Mouse (Mus musculus): ENCODE results near the gene Mindy4.

Mindy4 gene

DNA sequence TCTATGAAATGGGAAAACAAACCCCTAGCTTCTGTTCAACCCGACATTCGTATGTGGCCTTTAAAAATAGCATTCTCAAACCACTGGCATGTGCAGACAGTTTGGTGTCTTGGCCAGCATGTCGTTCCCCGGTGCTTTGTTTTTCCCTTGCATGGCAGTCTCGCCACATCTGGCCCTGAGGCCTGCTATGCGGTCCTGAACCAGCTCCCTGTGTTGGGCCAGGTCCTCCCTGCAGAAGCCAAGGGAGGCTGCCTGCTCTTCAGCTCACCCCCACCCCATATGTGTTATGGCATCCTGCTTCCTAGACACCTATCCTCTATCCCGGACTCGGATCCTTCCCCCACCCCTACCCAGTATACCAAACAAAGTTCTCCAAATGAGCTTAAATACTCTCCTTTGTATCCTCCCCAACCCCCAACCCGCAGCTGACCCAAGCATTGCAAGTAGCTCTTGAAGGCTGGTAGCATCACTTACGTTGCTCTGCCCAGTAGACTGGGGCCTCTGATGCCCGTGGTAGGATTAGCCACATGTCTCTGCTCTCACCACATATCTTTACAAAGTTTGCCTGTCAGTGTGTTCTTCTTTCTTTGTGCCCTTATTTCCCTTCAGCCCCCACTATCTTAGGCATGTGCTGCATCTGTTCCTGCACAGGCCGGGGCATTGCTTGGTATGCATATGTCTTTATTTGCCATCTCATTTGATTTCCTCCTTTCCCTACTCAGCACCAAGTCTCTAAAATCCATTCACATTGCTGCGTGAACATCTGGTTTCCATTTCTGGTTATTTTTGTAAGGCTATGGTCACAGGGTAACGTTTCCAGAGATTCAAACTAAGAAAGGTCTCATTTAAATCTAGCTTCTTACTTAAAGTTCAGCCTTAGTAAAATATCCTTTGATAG is 55.5 kb downstream of the Mindy4 start:
- DNase-seq = no peak

DNA sequence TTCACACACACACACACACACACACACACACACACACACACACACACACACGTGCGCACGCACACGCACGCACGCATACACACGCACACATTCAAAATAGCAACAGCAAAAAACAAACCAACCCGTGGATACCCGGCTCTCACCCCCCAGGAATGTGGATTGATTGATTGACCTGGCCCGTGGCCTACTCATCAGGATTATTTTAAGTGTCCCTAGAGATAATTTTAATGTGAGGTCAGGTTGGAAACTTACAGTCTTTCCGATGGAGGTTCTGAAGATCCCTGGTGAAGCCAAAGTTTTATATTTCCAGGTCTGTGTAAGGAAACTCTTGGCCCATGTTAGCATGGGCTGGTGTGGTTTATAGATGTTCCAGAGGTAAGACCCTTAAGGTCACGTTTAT is 59.0 kb downstream of the Mindy4 start:
- DNase-seq = no peak

DNA sequence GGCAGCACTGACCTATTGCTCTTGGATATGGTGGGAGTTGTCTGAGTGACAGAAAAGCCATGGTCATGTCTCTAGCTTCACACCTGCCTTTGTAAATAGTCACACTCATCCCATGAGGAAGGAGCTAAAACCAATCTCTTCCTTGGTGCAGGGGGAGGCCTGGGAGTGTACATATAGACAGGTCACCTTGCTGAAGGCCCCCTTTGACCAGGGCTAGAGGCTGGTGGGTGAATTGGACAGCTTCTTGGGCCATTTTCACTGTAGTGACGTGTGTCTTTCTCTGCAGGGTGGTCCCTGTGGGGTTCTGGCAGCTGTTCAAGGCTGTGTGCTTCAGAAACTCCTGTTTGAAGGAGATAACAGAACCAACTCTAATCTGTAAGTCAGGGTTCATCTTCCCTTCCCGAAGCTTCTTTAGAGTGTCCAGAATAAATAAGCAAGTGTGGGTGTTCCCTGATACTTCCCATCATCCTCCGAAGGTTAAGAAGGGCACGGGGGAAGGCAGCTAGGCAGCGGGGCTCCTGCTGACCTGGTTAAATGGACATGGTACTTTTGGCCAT is 60.4 kb downstream of the Mindy4 start:
- no peak for DNase-seq

DNA sequence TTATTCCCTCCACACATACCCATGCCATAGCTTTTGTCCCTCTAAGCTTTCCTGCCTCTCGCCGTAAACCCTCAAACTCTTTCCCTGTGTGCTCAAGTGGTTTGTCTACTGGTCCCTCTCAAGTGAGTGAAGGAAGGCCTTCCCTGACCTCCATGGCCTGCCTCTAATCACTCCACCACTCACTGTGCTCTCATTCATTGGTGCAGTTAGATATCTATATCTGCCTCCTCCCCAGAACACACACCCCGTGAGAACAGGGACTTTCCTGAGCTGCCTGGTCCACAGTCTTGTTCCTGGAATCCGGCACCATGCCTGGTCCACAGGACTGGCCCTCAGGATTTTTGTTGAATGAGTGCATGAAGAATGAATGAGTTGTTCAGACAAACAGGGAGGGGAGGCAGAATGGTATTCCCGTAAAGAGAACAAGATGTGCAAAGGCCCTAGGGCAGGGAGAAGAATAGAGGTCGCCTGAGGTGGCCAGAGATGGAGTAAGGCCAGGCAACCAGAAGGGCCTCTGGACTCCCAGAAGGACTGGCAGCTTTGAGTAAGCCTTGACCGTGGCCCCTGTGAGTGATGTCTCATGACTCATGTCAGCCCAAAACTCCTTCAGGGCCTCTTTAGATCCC is 61.7 kb downstream of the Mindy4 start:
- DNase-seq = no peak

DNA sequence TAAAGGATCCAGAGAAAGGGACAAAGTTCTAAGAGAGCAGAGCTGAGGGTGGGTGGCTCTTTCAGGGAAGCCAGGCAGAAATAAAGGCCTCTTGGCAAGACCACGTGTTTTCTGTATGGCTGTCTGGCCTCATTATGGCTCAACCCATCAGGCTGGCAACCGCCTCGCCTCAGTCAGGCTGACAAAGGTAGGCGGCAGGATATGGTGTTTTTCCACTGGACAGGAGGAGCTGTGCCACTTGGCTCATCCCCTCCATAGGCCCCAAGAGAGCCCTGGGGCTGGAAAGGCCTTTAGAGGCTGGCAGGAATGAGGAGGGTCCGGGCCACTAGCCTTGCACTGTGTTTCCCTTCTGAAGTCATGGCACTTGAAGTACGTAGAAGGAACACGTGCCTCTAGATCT is 69.8 kb downstream of the Mindy4 start:
- peak in 1 of 2 experiments; percentile 51 for DNase-seq

DNA sequence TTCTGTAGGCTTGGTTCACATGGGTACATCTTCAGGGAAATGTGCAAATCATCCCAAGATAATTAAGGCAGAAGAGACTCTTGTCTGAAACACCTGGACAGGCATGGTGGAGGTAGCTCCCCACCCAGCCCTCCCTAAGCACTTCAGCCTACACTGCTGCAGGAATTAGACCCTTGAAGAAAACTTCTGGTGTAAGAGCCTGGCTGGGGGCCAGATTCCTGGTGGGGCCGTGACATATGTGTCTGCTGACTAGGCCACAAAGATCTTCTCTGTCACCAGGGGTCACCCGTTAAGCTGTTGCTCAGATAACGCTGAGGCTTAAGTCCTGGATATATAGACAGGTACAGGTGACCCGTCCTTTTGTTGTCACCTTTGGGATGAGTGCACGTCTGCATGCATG is 70.3 kb downstream of the Mindy4 start:
- DNase-seq = no peak

DNA sequence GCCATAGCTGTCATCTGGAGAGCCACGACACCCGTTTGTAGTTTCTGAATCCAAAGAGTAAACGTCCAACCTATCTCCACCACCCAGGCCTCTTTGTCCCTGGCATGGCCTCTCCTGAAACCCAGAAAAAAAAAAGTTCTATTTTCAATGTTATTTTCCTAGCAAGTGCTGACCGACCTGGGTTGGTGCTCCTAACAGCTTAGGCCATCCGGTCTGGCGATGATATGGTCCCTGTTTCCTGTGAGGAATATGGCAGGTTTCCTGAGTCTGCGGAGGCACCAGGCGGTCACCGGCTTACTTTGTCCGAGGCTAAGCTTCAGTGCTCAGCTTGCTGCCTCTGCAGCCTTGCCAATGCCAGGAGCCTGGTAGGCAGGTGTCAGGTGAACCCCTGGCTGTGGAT is 71.8 kb downstream of the Mindy4 start:
- DNase-seq = peak in 1 of 2 experiments; percentile 46

DNA sequence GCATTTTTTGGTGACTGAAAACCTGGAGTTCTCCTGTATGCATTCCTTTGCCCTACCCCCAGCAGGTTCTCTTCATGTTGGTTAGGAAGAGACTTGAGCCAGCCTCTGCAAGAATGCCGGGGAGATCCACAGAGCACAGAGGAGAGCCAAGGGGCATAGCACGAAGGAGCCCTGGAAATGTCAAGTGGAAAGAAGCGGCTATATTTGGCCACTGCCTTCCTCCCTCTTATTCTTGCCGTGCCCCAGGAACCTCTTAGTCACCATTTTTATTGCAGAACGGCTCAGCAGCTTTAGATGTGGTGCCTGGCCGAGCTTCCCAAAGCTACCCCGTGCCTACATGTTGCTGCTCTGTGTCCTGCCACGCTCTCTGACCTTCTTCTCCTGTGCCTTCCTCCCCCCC is 72.6 kb downstream of the Mindy4 start:
- no peak for DNase-seq

DNA sequence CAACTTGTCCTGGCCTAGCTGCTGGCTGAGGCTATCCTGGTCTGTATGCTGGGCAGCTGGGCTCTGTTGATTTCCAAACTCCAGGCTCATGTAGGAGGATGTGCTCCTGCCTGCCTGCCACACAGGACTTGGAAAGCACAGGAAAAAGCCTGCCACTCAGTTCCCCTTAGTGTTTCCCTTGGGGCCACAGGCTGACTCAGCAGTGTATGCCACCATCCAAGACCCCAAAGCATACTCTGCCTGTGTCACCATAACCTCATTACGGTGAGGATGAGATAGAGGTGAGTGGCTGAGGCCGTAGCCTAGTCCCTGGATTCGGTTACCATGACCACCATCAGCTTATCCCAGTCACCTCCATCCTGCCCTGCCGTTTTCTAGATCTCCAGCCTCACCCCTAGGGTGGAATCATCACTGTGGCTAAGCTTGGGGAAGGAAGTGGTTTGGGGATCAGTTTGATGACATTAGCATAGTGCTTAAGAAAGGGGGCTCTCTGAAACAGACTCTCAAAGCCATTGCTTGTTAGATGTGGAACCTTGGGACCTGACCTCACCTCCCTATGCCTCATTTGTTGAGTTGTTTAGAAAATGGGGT is 73.6 kb downstream of the Mindy4 start:
- no peak for DNase-seq

DNA sequence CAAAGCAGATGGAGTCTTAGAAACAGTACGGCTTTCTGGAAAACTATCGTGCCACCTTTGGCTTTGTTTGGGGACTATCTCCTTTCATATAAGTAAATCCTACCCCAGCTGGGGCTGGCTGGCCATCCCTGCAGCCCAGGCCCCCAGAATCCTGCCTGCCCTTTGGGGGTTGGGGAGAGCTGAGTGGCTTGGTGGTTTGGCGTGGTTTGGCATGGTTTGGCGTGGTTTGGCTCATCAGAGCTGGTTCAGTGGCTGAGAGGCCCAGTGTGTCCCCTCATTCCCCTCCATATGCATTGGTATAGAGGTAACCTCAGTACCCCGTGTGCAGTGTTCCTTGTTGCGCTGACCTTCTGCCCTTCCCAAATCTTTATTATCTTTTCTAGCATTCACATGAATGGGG is 74.9 kb downstream of the Mindy4 start:
- no peak for DNase-seq

DNA sequence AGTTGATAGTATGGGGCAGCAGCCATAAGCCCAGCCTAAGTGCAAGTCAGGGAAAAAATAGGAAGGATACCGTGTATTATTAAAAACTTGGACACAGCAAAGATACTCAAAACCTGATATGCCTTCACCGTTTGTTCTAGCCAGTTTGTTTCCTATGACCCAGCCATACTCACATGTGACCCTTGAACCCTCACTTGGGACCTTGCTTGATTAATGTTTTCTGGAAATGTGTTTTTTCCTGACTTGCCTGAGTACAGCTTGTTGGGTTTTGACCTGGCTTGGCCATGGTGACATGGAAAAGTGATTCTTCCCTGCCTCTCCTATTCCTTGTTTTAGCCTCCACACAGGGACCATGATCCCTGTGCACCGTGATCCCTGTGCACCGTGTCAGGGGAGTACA is 75.3 kb downstream of the Mindy4 start:
- peak; percentile 52 to 63 for DNase-seq

DNA sequence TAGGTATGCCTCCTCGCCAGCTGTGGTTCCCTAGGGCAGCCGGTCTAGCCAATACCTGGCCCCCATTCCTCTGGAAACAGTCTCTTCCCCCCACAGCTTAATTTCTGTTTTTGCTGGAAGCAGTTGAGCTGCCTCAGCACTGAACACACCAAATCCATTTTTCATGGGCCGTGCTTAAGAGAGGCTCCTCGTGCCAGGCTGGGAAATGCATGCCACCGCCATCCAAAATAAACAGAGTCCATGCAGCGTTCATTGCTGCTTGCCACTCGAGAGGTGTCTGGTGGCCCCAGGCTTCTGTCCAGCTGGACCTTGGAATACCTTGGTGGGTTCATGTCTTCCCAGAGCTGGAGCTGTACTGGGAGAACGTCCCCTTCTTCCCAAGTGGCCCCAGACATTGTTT is 77.8 kb downstream of the Mindy4 start:
- no peak for DNase-seq

DNA sequence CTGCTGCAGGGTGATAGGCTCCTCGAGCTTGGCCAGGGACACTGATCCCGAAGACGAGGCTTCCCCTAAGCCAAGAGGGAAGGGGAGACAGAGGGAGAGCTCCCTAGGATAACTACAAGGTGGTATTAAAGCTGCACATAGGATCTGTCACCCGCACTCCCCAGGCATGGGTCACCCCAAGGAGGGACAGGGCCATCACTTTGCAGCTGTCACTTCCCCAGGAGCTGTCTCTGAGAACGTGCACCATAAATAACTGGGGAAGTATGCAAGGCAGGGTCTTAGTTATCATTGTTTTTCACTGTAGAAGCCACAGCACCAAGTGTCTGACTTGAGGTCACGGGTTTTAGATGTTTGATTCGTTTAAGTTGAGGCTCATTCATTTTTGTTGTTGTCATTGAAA is 78.5 kb downstream of the Mindy4 start:
- DNase-seq = no peak

DNA sequence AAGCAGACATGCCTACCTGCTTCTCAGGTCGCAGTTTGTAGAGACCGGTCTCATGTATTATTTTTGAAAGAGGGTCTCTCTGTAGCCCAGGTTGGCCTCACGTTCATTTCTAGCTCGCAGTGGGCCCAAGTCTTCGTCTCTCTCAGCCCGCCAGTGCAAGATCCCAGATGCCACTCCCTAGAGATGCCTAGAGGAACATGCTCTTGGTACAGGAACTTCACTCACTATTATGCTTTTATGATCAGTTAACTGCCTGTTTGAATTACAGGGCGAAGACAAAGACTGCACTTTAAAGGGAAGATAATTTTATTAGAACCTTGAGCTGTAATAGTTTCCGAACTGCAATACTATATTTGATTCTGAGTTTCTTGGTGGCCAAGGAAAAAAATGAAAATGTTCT is 79.2 kb downstream of the Mindy4 start:
- DNase-seq = no peak

DNA sequence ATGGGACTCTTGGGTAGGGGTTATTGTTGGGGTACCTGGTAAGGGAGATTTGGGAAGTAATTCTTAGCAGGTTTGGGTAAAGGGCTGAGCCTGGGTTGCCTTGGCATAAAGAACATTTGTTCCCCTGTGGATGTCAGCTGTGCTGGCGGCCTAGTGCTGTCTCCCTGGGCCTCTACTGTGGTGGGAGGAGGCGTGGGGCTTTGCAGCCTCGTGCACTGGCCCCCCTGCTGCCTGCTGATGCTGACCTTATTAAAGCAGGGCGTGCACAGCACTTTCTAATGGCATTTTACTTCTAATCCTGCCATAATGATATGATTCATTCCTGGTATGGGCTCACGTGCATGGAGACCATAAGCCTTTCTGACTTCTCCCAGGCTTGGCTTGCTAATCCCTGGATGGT is 82.0 kb downstream of the Mindy4 start:
- DNase-seq = no peak

DNA sequence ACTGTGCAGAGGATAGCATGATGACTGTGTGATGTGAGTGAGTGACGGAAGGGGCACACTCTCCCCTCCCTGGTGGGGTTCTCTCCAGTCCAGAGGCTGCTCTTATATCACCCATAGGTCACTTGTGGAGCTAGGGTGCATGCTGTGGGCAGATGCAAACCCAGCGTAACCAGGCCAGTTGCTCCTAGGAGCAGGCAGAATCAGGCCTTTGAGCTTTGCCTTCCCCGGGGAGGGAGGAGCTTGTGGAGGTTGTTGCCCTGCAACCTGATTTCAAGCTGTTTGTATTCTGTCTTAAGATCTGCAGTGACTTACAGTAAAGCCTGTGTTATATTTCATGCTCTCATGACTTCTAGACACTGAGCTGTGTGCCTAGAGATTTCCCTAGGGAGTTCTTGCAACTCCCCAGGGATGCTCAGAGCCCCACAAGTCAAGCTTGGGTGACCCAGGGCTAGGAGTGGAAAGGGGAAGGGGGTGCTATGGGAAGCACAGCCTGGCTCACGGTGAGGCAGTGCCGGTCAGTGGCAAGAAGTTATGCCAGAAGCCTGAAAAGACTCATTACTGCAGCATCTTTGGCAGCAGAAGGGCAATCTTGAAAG is 84.9 kb downstream of the Mindy4 start:
- peak; percentile 40 to 79 for DNase-seq

DNA sequence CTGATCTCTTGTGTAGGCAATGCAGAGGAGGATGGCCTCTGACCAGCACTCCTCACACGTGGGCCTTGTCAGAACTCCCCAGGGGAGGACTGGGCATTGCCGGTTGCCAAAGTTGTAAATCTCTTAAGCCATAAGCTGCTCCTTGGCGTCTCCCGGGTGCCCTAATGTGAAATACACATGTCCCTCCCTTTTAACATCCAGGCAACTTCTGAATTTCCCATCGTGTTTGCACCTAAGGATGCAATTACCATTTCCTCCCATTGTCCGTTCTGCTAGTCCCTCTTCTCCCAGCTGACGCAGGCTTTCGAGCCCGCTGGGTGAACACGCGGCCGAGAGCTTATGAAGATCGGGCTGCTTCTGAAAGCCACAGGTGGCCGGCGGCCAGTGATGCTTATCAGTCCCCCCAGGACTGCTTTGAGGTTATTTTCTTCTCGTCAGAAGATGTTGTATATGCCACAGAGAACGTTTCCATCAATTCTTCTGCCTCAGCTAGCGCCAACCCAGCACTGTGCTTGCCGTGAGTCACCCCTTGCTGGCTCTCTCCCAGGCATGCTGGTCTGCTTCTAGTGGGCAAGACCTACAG is 91.5 kb downstream of the Mindy4 start:
- peak; percentile 40 to 75 for DNase-seq

DNA sequence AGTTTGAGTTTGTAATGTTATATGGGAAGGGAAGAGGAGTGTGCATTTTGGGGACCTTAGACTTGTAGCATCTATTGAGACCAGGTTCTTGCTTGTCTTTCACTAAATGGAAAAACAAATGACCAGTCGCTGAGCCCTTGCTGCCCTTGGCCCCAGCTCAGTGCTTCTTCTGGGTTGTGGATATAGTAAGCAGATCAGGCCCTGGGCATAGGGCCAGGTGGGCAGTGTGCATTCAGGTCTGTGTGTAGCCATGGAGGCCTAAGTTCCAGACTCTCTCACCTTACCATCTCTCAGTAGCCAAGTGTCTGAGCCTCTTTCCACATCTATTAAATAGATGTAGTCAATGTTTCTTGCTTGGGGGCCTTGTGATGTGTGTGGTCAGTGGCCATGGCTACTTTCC is 92.1 kb downstream of the Mindy4 start:
- peak; percentile 46 to 65 for DNase-seq

DNA sequence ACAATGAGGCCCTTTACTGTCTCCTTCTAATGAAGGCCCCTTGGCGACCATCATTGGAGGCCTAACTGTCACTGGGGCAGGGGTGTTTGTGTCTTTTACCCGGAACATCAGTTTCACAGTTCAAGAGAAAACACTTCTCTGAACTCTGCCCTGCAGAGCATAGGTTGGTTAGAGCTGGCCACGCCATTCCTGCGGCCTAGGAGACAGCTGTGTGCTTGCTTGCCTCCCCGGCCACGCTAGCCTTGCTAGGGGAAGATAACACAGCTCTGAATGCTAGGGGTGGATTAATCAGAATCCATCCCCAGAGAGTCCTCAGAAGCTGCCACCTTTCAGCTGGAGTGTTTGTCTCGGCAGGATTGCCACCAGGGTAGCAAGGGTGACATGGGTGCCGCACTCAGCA is 96.3 kb downstream of the Mindy4 start:
- DNase-seq = peak; percentile 51 to 74

DNA sequence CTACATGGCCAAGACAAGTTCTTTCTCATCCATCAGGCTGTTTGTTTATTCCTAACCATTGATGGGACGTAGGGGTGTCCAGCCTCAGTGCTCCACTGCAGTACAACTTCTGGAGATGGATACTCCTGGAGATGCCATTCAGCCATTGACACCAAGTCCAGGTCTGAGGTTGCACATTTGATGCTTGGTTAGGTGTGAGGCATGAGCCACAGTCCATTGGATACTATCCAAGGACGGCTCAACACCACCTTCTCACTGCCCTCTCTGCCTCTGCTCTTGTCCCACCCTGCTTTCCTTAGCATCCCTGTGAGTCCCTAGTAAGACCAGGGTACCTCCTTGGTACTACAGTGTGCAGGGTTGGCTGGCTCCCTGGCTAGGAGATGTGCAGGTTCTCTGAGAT is 96.7 kb downstream of the Mindy4 start:
- peak; percentile 48 to 75 for DNase-seq

DNA sequence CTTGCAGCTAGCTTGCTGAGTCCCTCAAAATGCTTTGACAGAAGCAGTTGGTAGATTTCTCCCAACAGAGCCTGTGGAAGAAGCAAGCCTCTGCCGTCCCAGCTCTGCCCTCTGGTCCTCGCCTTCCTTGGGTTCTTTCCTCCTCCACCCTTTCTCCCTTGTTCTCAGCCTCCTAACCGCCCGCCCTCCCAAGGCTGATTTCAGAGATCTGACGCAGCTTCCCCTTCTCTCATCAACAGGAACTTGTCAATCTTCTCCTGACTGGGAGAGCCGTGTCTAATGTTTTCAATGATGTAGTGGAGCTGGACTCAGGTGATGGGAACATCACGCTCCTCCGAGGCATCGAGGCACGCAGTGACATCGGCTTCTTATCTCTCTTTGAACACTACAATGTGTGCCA is 97.5 kb downstream of the Mindy4 start:
- DNase-seq = no peak

DNA sequence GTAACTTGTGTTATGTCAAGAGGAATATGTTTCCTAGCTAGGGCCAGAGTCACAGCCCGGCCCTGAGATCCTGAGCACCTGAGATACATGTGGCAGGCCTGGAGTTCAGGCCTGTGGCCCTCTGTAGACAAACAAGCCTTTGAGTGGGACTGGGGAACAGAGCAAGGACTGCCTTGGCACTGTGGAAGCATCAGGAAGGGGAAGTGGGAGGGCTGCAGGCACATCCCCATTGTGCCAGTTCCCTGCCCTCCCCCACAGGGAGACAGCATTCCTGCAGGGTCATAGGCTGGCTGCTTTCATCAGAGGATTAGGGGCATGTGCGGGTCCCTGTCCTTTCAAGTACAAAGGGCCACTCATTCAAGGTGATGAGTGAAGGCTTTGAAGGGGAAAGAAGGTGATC is 107.0 kb downstream of the Mindy4 start:
- no peak for DNase-seq

DNA sequence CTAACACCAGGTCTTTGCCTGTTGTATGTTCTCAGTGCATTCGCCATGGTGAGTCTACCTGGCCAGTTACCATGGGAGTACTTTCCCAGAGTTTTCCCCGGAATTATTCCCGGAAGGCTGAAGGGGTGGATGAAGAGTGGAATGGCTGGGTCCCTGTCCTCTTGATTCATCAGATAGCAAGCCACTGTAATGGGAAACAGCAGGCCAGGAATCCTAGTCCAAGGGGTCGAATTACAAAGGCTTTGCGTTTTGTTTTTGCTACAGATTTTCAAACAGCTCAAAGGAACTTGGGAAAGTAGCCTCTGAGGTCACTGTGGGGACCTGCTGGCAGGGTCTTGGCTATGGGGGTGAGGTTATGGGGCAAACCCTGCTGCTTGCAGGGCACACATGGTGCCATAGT is 108.8 kb downstream of the Mindy4 start:
- DNase-seq = no peak
